Mouse (Mus musculus) neural tube, embryonic 15.5 days (tissue): ENCODE measurements around the gene Epas1. TPM values are rescaled to one million over a fixed set of nuclear protein-coding genes. Genes with fewer than 3 reads are reported as not detected.

Experiments used
- ATAC-seq: fragments of 200-750 bp; cut with Nextera tagmentation; 2 replicates; pipeline ENCODE4 v1.8.0; 2017; ENCODE audit warnings: mild to moderate bottlenecking, moderate TSS enrichment, moderate library complexity; ENCODE audit not compliant: low FRiP score
- H3K27ac ChIP-seq: fragments of 300-500 bp; sonication (generic); replicated peaks from 2 replicates; pipeline ENCODE4 v1.5.1; 2015; ENCODE audit warnings: mild to moderate bottlenecking, inconsistent platforms
- H3K27me3 ChIP-seq: fragments of 300-500 bp; sonication (generic); replicated peaks from 2 replicates; pipeline ENCODE4 v1.6.1; 2015; ENCODE audit warnings: inconsistent platforms
- H3K36me3 ChIP-seq: fragments of 300-500 bp; sonication (generic); 2 replicates; pipeline ENCODE4 v1.6.1; 2015; ENCODE audit warnings: inconsistent platforms
- H3K4me1 ChIP-seq: fragments of 300-500 bp; sonication (generic); 2 replicates; pipeline ENCODE4 v1.6.1; 2015; ENCODE audit warnings: inconsistent platforms
- H3K4me2 ChIP-seq: fragments of 300-500 bp; sonication (generic); 2 replicates; pipeline ENCODE4 v1.6.1; 2015; ENCODE audit warnings: inconsistent platforms, mild to moderate bottlenecking, moderate library complexity
- H3K4me3 ChIP-seq: fragments of 300-500 bp; sonication (generic); replicated peaks from 2 replicates; pipeline ENCODE4 v1.5.1; 2015; ENCODE audit warnings: mild to moderate bottlenecking, inconsistent platforms
- H3K9ac ChIP-seq: fragments of 300-500 bp; sonication (generic); replicated peaks from 2 replicates; pipeline ENCODE4 v1.6.1; 2015; ENCODE audit warnings: mild to moderate bottlenecking, inconsistent platforms
- H3K9me3 ChIP-seq: fragments of 300-500 bp; sonication (generic); replicated peaks from 2 replicates; pipeline ENCODE4 v1.6.1; 2016; ENCODE audit warnings: inconsistent platforms
- WGBS: fragments of 180-500 bp; shearing (Covaris S2); methylation state at CpG from one replicate; pipeline ENCODE4 v1.1.7; 2015; ENCODE audit warnings: mixed read lengths; 5-methylcytosine and 5-hydroxymethylcytosine counted together
- polyA plus RNA-seq: library from polyadenylated mRNA; unstranded; fragments of >200 nt; fragmentation: Nextera tagmentation; extraction: Ambion mirVana; gene quantifications from 2 replicates; pipeline ENCODE4 v1.2.1, GENCODE M21; 2015

The Epas1 gene
- polyA plus RNA-seq, 1 experiment from 2014 or later = 4.5 TPM

- Histone ChIP-seq H3K27ac (no peak overlapping the region), H3K9me3 (no peaks in the 10 kb centered on the region), H3K4me3 (no peak overlapping the region), H3K4me1 (peaks cover 14% of the 10 kb centered on the region; the same call in 1 of the 2 replicates), H3K4me2 (no peak overlapping the region), H3K36me3 (no peaks in the 10 kb centered on the region), H3K9ac (no peak overlapping the region), H3K27me3 (no peaks in the 10 kb centered on the region)
- no peak for ATAC-seq
- WGBS = 58% methylated on average over 8 of the region's 8 CpGs
Observed at GRCm38 (mm10) chr17:86798460-86798859, 45.0 kb downstream of the Epas1 start.

- Histone ChIP-seq H3K4me2 (no peak overlapping the region), H3K4me1 (peaks cover 14% of the 10 kb centered on the region; the same call in 1 of the 2 replicates), H3K36me3 (no peaks in the 10 kb centered on the region), H3K4me3 (no peak overlapping the region), H3K9me3 (no peaks in the 10 kb centered on the region), H3K27me3 (no peaks in the 10 kb centered on the region), H3K9ac (no peak overlapping the region), H3K27ac (no peak overlapping the region)
- WGBS = 71% methylated on average over 11 of the region's 11 CpGs
- no peak for ATAC-seq
Observed at GRCm38 (mm10) chr17:86798951-86799350, 45.5 kb downstream of the Epas1 start.

GRCm38 (mm10) chr17:86800535-86800934 lies 47.0 kb downstream of the Epas1 start:
- no peaks in the 10 kb centered on the region for H3K9me3 ChIP-seq
- H3K27ac ChIP-seq = 0 out of 2 replicates have a peak overlapping the region, but pooled peaks have one; percentile 41
- no peaks in the 10 kb centered on the region for H3K36me3 ChIP-seq
- H3K4me3 ChIP-seq = no peak overlapping the region
- H3K4me1 ChIP-seq = peaks cover 14% of the 10 kb centered on the region; the same call in 1 of the 2 replicates
- H3K27me3 ChIP-seq = no peaks in the 10 kb centered on the region
- H3K4me2 ChIP-seq = no peak overlapping the region
- H3K9ac ChIP-seq = no peak overlapping the region
- no peak for ATAC-seq
- WGBS = 64% methylated on average over 12 of the region's 12 CpGs

- peaks cover 14% of the 10 kb centered on the region; the same call in 1 of the 2 replicates for H3K4me1 ChIP-seq
- WGBS = 57% methylated on average over 11 of the region's 11 CpGs
- no peak for ATAC-seq
Observed at GRCm38 (mm10) chr17:86801213-86801815, 47.8 kb downstream of the Epas1 start.

GRCm38 (mm10) chr17:86801876-86802275 lies 48.4 kb downstream of the Epas1 start:
- WGBS = 58% methylated on average over 9 of the region's 9 CpGs
- no peak overlapping the region for H3K4me2 ChIP-seq

More at GRCm38 (mm10) chr17:86801213-86801815, 47.8 kb downstream of the Epas1 start:
- Histone ChIP-seq H3K4me2 (no peak overlapping the region), H3K27ac (peak overlapping the region; percentile 41; the same call in 1 of the 2 replicates), H3K9ac (no peak overlapping the region), H3K36me3 (no peaks in the 10 kb centered on the region), H3K4me3 (no peak overlapping the region), H3K27me3 (no peaks in the 10 kb centered on the region), H3K9me3 (no peaks in the 10 kb centered on the region)

GRCm38 (mm10) chr17:86802351-86802985 lies 49.0 kb downstream of the Epas1 start:
- Histone ChIP-seq H3K27me3 (no peaks in the 10 kb centered on the region), H3K4me1 (peaks cover 14% of the 10 kb centered on the region; the same call in 1 of the 2 replicates), H3K9me3 (no peaks in the 10 kb centered on the region), H3K9ac (no peak overlapping the region), H3K4me3 (no peak overlapping the region), H3K36me3 (no peaks in the 10 kb centered on the region), H3K27ac (no peak overlapping the region), H3K4me2 (no peak overlapping the region)
- no peak for ATAC-seq
- WGBS = 73% methylated on average over 9 of the region's 9 CpGs

More at GRCm38 (mm10) chr17:86801876-86802275, 48.4 kb downstream of the Epas1 start:
- Histone ChIP-seq H3K27ac (peak overlapping the region; percentile 29; the same call in 1 of the 2 replicates), H3K36me3 (no peaks in the 10 kb centered on the region), H3K9ac (no peak overlapping the region), H3K4me3 (no peak overlapping the region), H3K4me1 (peaks cover 14% of the 10 kb centered on the region; the same call in 1 of the 2 replicates), H3K27me3 (no peaks in the 10 kb centered on the region), H3K9me3 (no peaks in the 10 kb centered on the region)
- no peak for ATAC-seq

- Histone ChIP-seq H3K4me3 (no peak overlapping the region), H3K4me1 (peaks cover 14% of the 10 kb centered on the region; the same call in 1 of the 2 replicates), H3K9ac (no peak overlapping the region), H3K9me3 (no peaks in the 10 kb centered on the region), H3K4me2 (no peak overlapping the region), H3K27ac (no peak overlapping the region), H3K36me3 (no peaks in the 10 kb centered on the region), H3K27me3 (no peaks in the 10 kb centered on the region)
- no peak for ATAC-seq
- WGBS = 88% methylated on average over 10 of the region's 10 CpGs
Observed at GRCm38 (mm10) chr17:86803147-86803546, 49.6 kb downstream of the Epas1 start.

GRCm38 (mm10) chr17:86803653-86804052 lies 50.2 kb downstream of the Epas1 start:
- no peaks in the 10 kb centered on the region for H3K36me3 ChIP-seq
- no peak for ATAC-seq
- no peak overlapping the region for H3K4me2 ChIP-seq
- H3K27ac ChIP-seq = no peak overlapping the region
- H3K9ac ChIP-seq = no peak overlapping the region
- no peaks in the 10 kb centered on the region for H3K9me3 ChIP-seq
- no peak overlapping the region for H3K4me3 ChIP-seq
- WGBS = 84% methylated on average over 5 of the region's 5 CpGs
- H3K27me3 ChIP-seq = no peaks in the 10 kb centered on the region
- peaks cover 14% of the 10 kb centered on the region; the same call in 1 of the 2 replicates for H3K4me1 ChIP-seq

- no peaks in the 10 kb centered on the region for H3K27me3 ChIP-seq
- 0% methylated on average over 4 of the region's 4 CpGs for WGBS
- H3K27ac ChIP-seq = no peak overlapping the region
- H3K9ac ChIP-seq = no peak overlapping the region
- no peak overlapping the region for H3K4me2 ChIP-seq
- peak; percentile 47; the same call in 1 of the 2 replicates for ATAC-seq
- H3K9me3 ChIP-seq = no peaks in the 10 kb centered on the region
- H3K4me1 ChIP-seq = peaks cover 4% of the 10 kb centered on the region
- no peaks in the 10 kb centered on the region for H3K36me3 ChIP-seq
- no peak overlapping the region for H3K4me3 ChIP-seq
Observed at GRCm38 (mm10) chr17:86812029-86812428, 58.5 kb downstream of the Epas1 start.

- Histone ChIP-seq H3K9me3 (no peaks in the 10 kb centered on the region), H3K4me1 (peaks cover 4% of the 10 kb centered on the region), H3K4me3 (no peak overlapping the region), H3K9ac (no peak overlapping the region), H3K4me2 (no peak overlapping the region), H3K36me3 (no peaks in the 10 kb centered on the region), H3K27ac (no peak overlapping the region), H3K27me3 (no peaks in the 10 kb centered on the region)
- ATAC-seq = no peak
- WGBS = 8% methylated on average over 1 of the region's 1 CpGs
Observed at GRCm38 (mm10) chr17:86814320-86814719, 60.8 kb downstream of the Epas1 start.

- Histone ChIP-seq H3K9me3 (no peaks in the 10 kb centered on the region), H3K4me3 (no peak overlapping the region), H3K27ac (no peak overlapping the region), H3K9ac (no peak overlapping the region), H3K36me3 (no peaks in the 10 kb centered on the region), H3K27me3 (no peaks in the 10 kb centered on the region), H3K4me2 (no peak overlapping the region), H3K4me1 (peaks cover 8% of the 10 kb centered on the region)
- no peak for ATAC-seq
- WGBS = 73% methylated on average over 24 of the region's 24 CpGs
Observed at GRCm38 (mm10) chr17:86815016-86815865, 61.7 kb downstream of the Epas1 start.
